Mouse (Mus musculus): ENCODE results near the gene Rbm10. TPM values are rescaled to one million over a fixed set of nuclear protein-coding genes. Genes with fewer than 3 reads are reported as not detected.

Rbm10 gene
- polyA plus RNA-seq (2015; fragmentation: Nextera tagmentation; extraction: Ambion mirVana) = 64.3 and 64.9 TPM in 2 replicates

DNA sequence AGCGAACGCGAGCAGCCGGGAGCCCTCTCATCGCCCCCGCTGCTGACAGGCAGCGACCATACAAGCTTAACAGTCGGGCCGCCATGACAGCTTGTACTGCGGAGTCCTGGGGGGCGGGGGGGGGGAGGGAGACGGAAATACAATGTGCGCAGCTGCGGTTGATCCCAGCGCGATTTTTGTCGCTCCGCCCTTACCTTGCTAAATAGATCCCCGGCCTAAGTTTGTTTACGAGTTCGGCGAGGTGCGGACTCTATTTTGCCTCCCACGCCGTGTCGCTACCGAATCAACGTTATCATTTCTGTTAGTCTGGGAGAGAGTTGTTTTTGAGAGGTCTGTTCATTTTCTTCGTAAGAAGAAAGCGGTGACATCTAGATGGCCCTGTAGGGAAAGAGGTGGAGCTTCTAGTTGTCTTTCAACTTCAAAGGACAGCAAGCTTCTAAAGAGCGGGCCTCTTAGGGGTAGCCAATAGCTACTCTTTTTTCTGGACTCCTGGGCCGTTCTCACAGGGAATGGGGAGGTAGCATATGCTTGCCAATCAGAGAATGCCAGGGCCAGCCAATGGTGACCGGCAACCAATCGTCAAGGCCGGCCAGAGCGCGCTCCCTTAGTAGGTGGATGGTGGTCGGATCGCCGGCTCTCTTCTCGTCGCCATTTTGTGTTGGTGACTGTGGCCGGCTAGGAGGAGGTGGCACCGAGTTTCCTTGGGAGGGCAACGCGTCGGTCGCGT lies at the start of gene Rbm10, which contains the start of gene Ndufb11:
Gene Rbm10, plus strand, starts transcription at position 328 of the 727 bp plus-strand sequence.
Gene Ndufb11, minus strand, starts transcription at position 444 of the 727 bp plus-strand sequence.
- Histone ChIP-seq H3K4me3 (peak within 1 kb of the TSS; percentile 57), H3K27ac (peak within 1 kb of the TSS; percentile 91), H3K36me3 (replicated peaks) (no peaks in the 10 kb centered on the region), H3K9me3 (no peaks in the 10 kb centered on the region), H3K9ac (peak within 1 kb of the TSS; percentile 57), H3K4me2 (peak within 1 kb of the TSS; percentile 51), H3K4me1 (peaks cover 22% of the 10 kb centered on the region), H3K27me3 (replicated peaks) (no peaks in the 10 kb centered on the region)
- 26% methylated on average over 48 of the region's 49 CpGs for WGBS
- peak; percentile 98 for ATAC-seq (replicated peaks)

DNA sequence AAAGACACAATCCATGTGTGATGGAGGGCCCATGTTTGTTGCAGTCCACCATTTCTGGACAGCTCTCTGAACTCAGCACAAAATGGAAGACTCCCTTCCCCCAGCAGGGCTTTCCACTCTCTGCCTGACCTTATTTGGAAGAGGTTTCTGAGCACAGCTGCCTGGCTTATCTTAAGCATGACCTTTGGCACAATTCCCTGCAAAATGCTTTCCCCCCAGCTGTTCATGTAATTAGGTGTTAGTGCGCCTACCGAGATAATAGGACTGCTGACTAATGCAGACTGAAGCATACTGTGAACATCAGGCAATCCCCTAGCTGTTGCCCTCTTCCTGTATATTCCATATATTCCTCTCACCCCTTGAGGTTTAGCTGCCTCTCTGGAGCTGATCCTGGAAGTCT lies 46.3 kb upstream of the Rbm10 start:
- Histone ChIP-seq H3K9ac (no peak overlapping the region), H3K9me3 (no peaks in the 10 kb centered on the region), H3K4me1 (no peaks in the 10 kb centered on the region), H3K27ac (no peak overlapping the region), H3K4me3 (no peak overlapping the region), H3K27me3 (replicated peaks) (no peaks in the 10 kb centered on the region), H3K4me2 (no peak overlapping the region), H3K36me3 (replicated peaks) (no peaks in the 10 kb centered on the region)
- no peak for ATAC-seq (replicated peaks)
- 48% methylated on average over 2 of the region's 2 CpGs for WGBS

DNA sequence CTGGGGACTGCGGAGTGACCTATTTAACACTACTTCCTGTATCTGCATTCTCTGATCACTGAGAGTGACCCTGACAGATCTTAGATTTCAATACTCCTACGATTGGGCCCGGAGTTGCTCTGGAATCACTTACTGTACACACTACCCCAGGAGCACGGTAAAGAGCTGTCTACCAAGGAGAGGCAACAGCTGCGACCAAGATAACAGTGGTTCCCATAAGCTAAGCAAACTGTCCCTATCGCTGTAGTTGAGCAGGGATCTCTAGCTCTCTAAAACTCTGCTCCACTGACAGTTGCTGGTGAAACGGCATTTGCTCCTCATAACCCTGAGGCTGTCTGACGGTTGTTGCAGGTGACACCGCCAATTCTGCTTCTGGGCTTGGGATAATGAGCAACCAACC lies 44.6 kb upstream of the Rbm10 start:
- WGBS = 90% methylated on average over 9 of the region's 9 CpGs
- Histone ChIP-seq H3K27me3 (replicated peaks) (no peaks in the 10 kb centered on the region), H3K4me1 (no peaks in the 10 kb centered on the region), H3K9me3 (no peaks in the 10 kb centered on the region), H3K36me3 (replicated peaks) (no peaks in the 10 kb centered on the region), H3K4me3 (no peak overlapping the region), H3K4me2 (no peak overlapping the region), H3K27ac (no peak overlapping the region), H3K9ac (no peak overlapping the region)
- no peak for ATAC-seq (replicated peaks)

DNA sequence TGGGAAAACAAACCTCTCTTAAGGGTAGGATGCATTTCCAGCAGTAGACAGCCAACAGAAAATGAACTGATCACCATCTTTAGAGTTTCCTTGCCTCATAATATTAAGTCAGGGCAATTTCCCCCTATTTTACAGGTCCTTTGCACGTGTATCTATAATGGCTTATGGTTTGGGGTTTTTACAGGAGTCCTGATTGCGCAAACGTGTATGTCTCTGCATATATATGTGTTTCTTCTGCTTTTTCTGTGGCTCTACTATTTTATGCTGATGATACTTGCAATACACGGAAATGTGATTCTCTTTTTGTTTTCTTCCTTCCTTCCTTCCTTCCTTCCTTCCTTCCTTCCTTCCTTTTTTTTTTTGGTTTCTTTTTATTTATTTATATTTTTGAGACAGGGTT lies 43.4 kb upstream of the Rbm10 start:
- H3K9ac ChIP-seq = no peak overlapping the region
- H3K4me3 ChIP-seq = no peak overlapping the region
- H3K9me3 ChIP-seq = no peaks in the 10 kb centered on the region
- H3K4me1 ChIP-seq = no peaks in the 10 kb centered on the region
- H3K27ac ChIP-seq = no peak overlapping the region
- H3K4me2 ChIP-seq = no peak overlapping the region
- WGBS = 82% methylated on average over 4 of the region's 4 CpGs
- H3K36me3 ChIP-seq (replicated peaks) = no peaks in the 10 kb centered on the region
- ATAC-seq (replicated peaks) = no peak
- H3K27me3 ChIP-seq (replicated peaks) = no peaks in the 10 kb centered on the region

DNA sequence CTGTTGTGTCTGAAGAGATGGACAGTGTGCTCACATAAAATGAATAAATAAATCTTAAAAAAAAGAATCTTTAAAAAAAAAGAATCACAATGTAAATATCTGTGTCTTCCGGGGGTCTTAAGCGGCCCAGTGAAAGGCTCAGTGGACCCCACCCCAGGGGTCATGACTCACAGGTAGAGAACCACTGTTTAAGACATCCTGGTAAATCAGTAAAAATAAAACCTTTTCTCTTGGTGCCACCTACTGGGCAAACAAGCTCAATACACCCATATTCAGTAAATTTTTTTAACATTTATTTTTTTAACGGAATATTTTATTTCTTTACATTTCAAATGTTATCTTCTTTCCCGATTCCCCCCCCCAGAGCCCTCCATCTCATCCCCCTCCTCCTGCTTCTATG lies 29.3 kb upstream of the Rbm10 start:
- 19% methylated on average over 4 of the region's 4 CpGs for WGBS
- H3K4me3 ChIP-seq = no peak overlapping the region

DNA sequence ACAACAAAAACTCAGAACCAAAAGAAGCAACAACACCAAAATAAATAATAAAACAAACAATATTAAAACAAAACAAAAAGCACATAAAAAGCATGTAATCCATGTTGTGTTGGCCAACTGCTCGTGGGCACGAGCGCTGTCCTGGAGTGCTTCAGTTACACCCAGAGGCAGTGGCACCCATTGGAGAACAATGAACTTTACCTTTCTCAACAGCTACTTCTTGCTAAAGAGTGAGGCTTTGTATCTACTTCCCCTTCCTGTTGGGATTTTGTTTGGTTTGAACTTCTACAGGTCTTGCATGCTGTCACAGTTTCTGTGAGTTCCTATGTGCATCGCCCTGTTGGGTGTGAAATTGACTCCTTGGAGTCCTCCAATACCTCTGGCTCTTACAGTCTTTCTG lies 8.8 kb upstream of the Rbm10 start:
- H3K4me1 ChIP-seq = no peaks in the 10 kb centered on the region
- no peaks in the 10 kb centered on the region for H3K36me3 ChIP-seq (replicated peaks)
- H3K9me3 ChIP-seq = no peaks in the 10 kb centered on the region
- H3K4me3 ChIP-seq = no peak overlapping the region
- H3K27me3 ChIP-seq (replicated peaks) = no peaks in the 10 kb centered on the region
- H3K9ac ChIP-seq = no peak overlapping the region
- 83% methylated on average over 4 of the region's 4 CpGs for WGBS
- ATAC-seq (replicated peaks) = no peak
- H3K4me2 ChIP-seq = no peak overlapping the region
- no peak overlapping the region for H3K27ac ChIP-seq

More for the DNA sequence above, 29.3 kb upstream of the Rbm10 start:
- no peaks in the 10 kb centered on the region for H3K9me3 ChIP-seq
- H3K36me3 ChIP-seq (replicated peaks) = no peaks in the 10 kb centered on the region
- H3K27me3 ChIP-seq (replicated peaks) = no peaks in the 10 kb centered on the region
- no peak overlapping the region for H3K9ac ChIP-seq
- H3K27ac ChIP-seq = no peak overlapping the region
- no peak for ATAC-seq (replicated peaks)
- no peak overlapping the region for H3K4me2 ChIP-seq
- H3K4me1 ChIP-seq = no peaks in the 10 kb centered on the region

DNA sequence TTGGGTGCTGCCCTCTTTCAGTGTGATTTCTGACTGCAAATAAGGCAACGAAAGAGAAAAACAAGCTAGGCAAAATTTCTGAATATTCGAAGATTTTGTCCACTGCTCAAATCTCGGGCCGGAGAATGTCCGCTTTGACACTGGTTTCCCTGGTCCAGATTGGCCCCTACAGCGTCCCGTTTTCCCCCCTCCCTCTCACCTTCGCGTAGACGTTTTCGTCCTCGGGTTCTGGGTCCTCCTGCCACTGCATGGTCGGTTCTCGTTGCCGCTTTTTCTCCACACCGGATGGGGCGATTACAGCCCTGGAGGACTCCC lies 485 bp upstream of the Rbm10 start:
- no peak for ATAC-seq (replicated peaks)
- 20% methylated on average over 17 of the region's 17 CpGs for WGBS
- H3K4me3 ChIP-seq = peak overlapping the region; percentile 57

DNA sequence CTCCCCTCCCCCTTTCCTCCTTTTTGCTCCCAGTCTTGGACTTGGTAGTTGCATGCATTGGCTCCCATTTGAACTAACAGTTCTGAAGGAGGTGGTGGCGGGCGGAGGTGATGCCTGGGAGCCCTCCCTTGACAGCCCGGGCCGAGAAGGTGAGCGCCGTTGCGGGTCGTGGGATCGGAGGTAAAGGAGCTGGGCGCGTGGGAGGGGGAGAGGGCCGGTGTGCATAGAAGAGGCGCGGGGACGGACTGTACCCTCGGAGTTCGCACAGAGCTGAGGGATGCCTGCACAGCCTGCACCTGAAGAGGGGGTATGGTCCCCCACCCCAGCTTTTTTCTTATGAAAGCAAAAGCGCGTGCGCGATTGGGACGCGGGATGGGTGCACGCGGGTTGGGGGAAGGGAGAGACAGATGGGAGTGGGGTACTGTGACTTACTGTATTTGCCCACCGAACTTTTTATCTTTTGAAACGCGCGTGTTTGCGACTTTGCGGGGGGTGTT lies 648 bp downstream of the Rbm10 start:
- Histone ChIP-seq H3K9ac (peak overlapping the region; percentile 57), H3K4me2 (peak overlapping the region; percentile 51), H3K9me3 (no peaks in the 10 kb centered on the region), H3K27me3 (replicated peaks) (no peaks in the 10 kb centered on the region), H3K36me3 (replicated peaks) (no peaks in the 10 kb centered on the region), H3K4me3 (peak overlapping the region; percentile 57), H3K4me1 (peaks cover 22% of the 10 kb centered on the region), H3K27ac (peak overlapping the region; percentile 91)
- WGBS = 19% methylated on average over 31 of the region's 31 CpGs
- peak; percentile 68 for ATAC-seq (replicated peaks)

More for the DNA sequence above, 485 bp upstream of the Rbm10 start:
- H3K36me3 ChIP-seq (replicated peaks) = no peaks in the 10 kb centered on the region
- H3K4me1 ChIP-seq = peaks cover 22% of the 10 kb centered on the region
- H3K4me2 ChIP-seq = peak overlapping the region; percentile 51
- no peaks in the 10 kb centered on the region for H3K9me3 ChIP-seq
- H3K9ac ChIP-seq = peak overlapping the region; percentile 38
- no peaks in the 10 kb centered on the region for H3K27me3 ChIP-seq (replicated peaks)
- peak overlapping the region; percentile 91 for H3K27ac ChIP-seq

DNA sequence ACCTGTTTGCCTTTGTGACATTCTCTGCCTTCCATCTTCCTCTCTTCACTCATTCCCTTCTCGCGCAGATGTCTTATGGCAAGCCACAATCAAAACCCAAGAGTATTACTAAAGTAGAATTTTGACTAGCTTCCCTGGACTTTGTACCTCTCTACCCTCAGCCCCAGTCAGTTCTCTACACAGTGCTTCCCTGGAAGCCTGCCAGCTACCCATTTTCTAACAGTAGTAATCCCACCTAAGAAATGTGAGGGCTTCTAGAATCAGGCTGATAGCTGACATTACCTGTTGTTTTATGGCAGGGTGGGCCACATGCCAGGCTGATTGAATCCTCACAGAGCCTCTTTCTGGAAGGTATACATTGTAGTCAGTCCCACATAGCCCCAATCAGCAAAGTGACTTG lies 20.8 kb downstream of the Rbm10 start:
- no peaks in the 10 kb centered on the region for H3K36me3 ChIP-seq (replicated peaks)
- no peaks in the 10 kb centered on the region for H3K4me1 ChIP-seq
- ATAC-seq (replicated peaks) = no peak
- H3K4me3 ChIP-seq = no peak overlapping the region
- H3K27me3 ChIP-seq (replicated peaks) = no peaks in the 10 kb centered on the region
- H3K4me2 ChIP-seq = no peak overlapping the region
- H3K9me3 ChIP-seq = no peaks in the 10 kb centered on the region
- 100% methylated on average over 2 of the region's 2 CpGs for WGBS
- no peak overlapping the region for H3K9ac ChIP-seq
- H3K27ac ChIP-seq = no peak overlapping the region

DNA sequence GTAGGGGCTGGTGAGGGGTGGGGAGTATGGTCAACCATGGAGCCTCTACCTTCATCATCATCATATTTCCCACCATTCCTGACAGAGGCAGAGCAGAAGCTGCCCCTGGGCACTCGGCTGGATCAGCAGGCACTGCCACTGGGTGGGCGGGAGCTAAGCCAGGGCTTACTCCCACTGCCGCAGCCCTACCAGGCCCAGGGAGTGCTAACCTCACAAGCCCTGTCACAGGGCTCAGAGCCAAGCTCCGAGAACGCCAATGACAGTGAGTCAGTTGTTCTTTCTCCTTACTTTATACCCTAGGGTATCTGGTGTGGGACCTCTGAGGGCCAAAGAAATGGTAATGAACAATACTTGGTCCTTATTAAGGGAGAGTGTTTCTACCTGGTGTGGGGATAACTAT lies 27.5 kb downstream of the Rbm10 start:
- WGBS = 83% methylated on average over 5 of the region's 5 CpGs
- H3K36me3 ChIP-seq (replicated peaks) = 0 out of 2 replicates have a peak, but pooled peaks cover 2% of the 10 kb centered on the region

DNA sequence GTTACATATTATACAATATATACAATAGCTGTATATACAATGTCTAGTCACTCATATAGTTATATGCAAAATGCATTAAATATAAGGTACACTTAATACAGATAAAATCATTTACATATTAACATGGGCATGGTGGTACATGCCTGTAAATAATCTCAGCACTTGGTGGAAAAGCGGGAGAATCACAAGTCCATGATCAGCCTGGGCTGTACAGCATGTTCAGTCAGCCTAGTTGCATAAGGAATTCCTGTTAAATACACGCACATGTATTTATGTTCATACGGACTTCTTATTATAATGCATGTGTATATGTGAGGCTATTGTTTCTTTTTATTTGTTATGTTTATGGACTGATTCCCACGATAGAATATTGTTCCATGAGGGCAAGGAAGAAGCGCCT lies 40.3 kb downstream of the Rbm10 start:
- Histone ChIP-seq H3K9ac (no peak overlapping the region; the same call in 1 of the 2 replicates), H3K4me2 (peak overlapping the region; percentile 65), H3K27ac (no peak overlapping the region), H3K9me3 (no peaks in the 10 kb centered on the region), H3K4me3 (peak overlapping the region; percentile 49), H3K4me1 (peaks cover 5% of the 10 kb centered on the region; the same call in 1 of the 2 replicates), H3K27me3 (replicated peaks) (no peaks in the 10 kb centered on the region), H3K36me3 (replicated peaks) (no peaks in the 10 kb centered on the region)
- WGBS = 34% methylated on average over 5 of the region's 5 CpGs
- peak; percentile 13; the same call in 1 of the 2 replicates for ATAC-seq (replicated peaks)

More for the DNA sequence above, 27.5 kb downstream of the Rbm10 start:
- no peak overlapping the region for H3K4me2 ChIP-seq
- no peaks in the 10 kb centered on the region for H3K4me1 ChIP-seq
- ATAC-seq (replicated peaks) = no peak
- H3K27me3 ChIP-seq (replicated peaks) = no peaks in the 10 kb centered on the region
- no peak overlapping the region for H3K27ac ChIP-seq
- no peak overlapping the region for H3K9ac ChIP-seq
- no peak overlapping the region for H3K4me3 ChIP-seq
- no peaks in the 10 kb centered on the region for H3K9me3 ChIP-seq

DNA sequence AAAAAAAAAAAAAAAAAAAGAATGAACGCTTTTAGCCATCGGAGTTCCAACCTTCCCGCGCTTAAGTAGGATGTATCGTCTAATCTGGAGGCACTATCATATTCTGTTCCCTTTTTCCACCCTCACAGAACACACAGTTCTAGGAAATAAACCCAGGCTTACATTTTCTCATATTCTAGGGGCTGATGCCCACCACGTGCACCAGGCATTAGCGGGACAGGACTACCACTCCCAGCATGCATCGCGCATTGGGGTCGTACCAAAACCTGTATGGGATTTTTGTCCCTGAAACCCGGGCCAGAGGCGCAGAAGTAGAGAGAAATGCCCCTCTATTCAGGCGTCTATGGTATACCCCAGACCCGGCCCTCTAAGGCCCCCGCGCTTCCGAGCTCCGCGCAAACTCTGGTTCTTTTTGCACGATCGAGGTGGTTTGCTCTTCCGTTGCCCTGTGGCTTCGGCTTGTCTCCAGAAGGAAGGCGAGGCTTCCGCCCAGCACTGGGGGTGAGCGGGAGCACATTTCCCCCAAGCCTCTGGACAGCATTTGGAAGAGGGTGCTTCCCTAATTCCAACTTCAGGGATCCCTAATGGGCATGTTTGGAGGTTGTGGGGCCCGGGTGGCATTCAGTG lies 40.8 kb downstream of the Rbm10 start, which contains the start of gene Uba1:
Gene Uba1, plus strand, starts transcription at position 301 of the 627 bp plus-strand sequence.
- Histone ChIP-seq H3K4me2 (peak within 1 kb of the TSS; percentile 65), H3K9ac (peak within 1 kb of the TSS; percentile 32), H3K36me3 (replicated peaks) (no peaks in the 10 kb centered on the region), H3K9me3 (no peaks in the 10 kb centered on the region), H3K4me1 (peaks cover 5% of the 10 kb centered on the region; the same call in 1 of the 2 replicates), H3K4me3 (peak within 1 kb of the TSS; percentile 49), H3K27ac (peak within 1 kb of the TSS; percentile 53), H3K27me3 (replicated peaks) (no peaks in the 10 kb centered on the region)
- 21% methylated on average over 27 of the region's 27 CpGs for WGBS
- ATAC-seq (replicated peaks) = peak; percentile 82

Measured in midbrain, embryonic 15.5 days (tissue).